Mouse (Mus musculus) adrenal gland, adult 18-20 months (tissue): ENCODE results near the gene Gm20458. TPM values are rescaled to one million over a fixed set of nuclear protein-coding genes. Genes with fewer than 3 reads are reported as not detected.

Experiments
- DNase-seq, 2 experiments: peaks; one replicate each; pipeline ENCODE4 v3.0.0; 2021 to 2022; ENCODE audit warnings: low spot score in 2 of 2
- total RNA-seq, 2 experiments: library from RNA; stranded (reverse); gene quantifications; 1 replicate in 1 of 2; 2 replicates in 1 of 2; pipeline ENCODE4 v1.2.3; 2021

The Gm20458 gene
- total RNA-seq, 2 experiments from 2014 or later = 5.7 TPM; not detected in 1

GRCm38 (mm10) chr2:164522280-164522679 lies 61.5 kb downstream of the Gm20458 start:
- DNase-seq = no peak

- no peak for DNase-seq
Observed at GRCm38 (mm10) chr2:164523301-164523773, 62.6 kb downstream of the Gm20458 start.

- no peak for DNase-seq
Observed at GRCm38 (mm10) chr2:164528557-164528956, 67.8 kb downstream of the Gm20458 start.

- peak; percentile 64 to 71 for DNase-seq
Observed at GRCm38 (mm10) chr2:164531169-164531568, 70.4 kb downstream of the Gm20458 start.

GRCm38 (mm10) chr2:164534315-164534714 lies 73.5 kb downstream of the Gm20458 start:
- no peak for DNase-seq

- DNase-seq = no peak
Observed at GRCm38 (mm10) chr2:164537003-164537402, 76.2 kb downstream of the Gm20458 start.

Other genes starting within 250 kb of the Gm20458 start
- gene Wfdc15b, start 239.3 kb upstream of the Gm20458 start, total RNA-seq = not detected
- gene Svs2, start 222.5 kb upstream of the Gm20458 start, total RNA-seq = not detected
- not detected for gene Svs3b, start 204.3 kb upstream of the Gm20458 start, total RNA-seq
- not detected for gene Svs4, start 182.5 kb upstream of the Gm20458 start, total RNA-seq
- not detected for gene Svs3a, start 171.7 kb upstream of the Gm20458 start, total RNA-seq
- gene Svs6, start 144.2 kb upstream of the Gm20458 start, total RNA-seq = not detected
- 1 to 10 TPM; 1.6 to 3.7 TPM for gene Svs5, start 128.2 kb upstream of the Gm20458 start, total RNA-seq
- 10 to 100 TPM; 21.8 to 45.7 TPM for gene Slpi, start 71.9 kb upstream of the Gm20458 start, total RNA-seq
- not detected for gene Rbpjl, start 57.8 kb upstream of the Gm20458 start, total RNA-seq
- 1 to 10 TPM in 1 of 2 experiments, under 1 TPM in 1; 0.76 to 1.7 TPM for gene Matn4, start 55.8 kb upstream of the Gm20458 start, total RNA-seq
- 100 to 1,000 TPM; 133 to 150 TPM for gene Sdc4, start 17.1 kb upstream of the Gm20458 start, total RNA-seq
- gene Sys1, start 4.0 kb upstream of the Gm20458 start, total RNA-seq = 10 to 100 TPM; 28.7 to 33.3 TPM
- not detected for gene Trp53tg5, start 12.8 kb downstream of the Gm20458 start, total RNA-seq
- gene Dbndd2, start 25.1 kb downstream of the Gm20458 start, total RNA-seq = 10 to 100 TPM in 1 of 2 experiments, 1 to 10 TPM in 1; 7.6 to 20.9 TPM
- gene Pigt, start 36.6 kb downstream of the Gm20458 start, total RNA-seq = 10 to 100 TPM; 63.3 to 93.6 TPM
- under 1 TPM in 1 of 2 experiments, not detected in 1; 0.74 TPM for gene Wfdc2, start 101.4 kb downstream of the Gm20458 start, total RNA-seq
- not detected for gene Spint3, start 112.5 kb downstream of the Gm20458 start, total RNA-seq
- gene Wfdc6a, start 124.5 kb downstream of the Gm20458 start, total RNA-seq = under 1 TPM; 0.38 to 0.40 TPM
- gene Eppin, start 132.6 kb downstream of the Gm20458 start, total RNA-seq = not detected
- gene Wfdc6b, start 152.6 kb downstream of the Gm20458 start, total RNA-seq = not detected
- not detected for gene Wfdc8, start 152.7 kb downstream of the Gm20458 start, total RNA-seq
- not detected for gene Wfdc16, start 177.8 kb downstream of the Gm20458 start, total RNA-seq
- gene Wfdc10, start 195.1 kb downstream of the Gm20458 start, total RNA-seq = not detected
- gene Wfdc9, start 195.6 kb downstream of the Gm20458 start, total RNA-seq = not detected
- gene Wfdc11, start 213.1 kb downstream of the Gm20458 start, total RNA-seq = not detected
- not detected for gene Wfdc13, start 224.1 kb downstream of the Gm20458 start, total RNA-seq
- gene Spint4, start 237.5 kb downstream of the Gm20458 start, total RNA-seq = not detected